Mouse (Mus musculus) colon, adult 2 months (tissue): Measurements from ENCODE around the gene Vmn1r185. TPM values are rescaled to one million over a fixed set of nuclear protein-coding genes. Genes with fewer than 3 reads are reported as not detected.

Experiments used
- polyA plus RNA-seq: library from polyadenylated mRNA; depleted of rRNA; stranded (reverse); fragments of >200 nt; gene quantifications from 2 replicates; pipeline ENCODE4 v1.2.3, GENCODE M21; 2012; rRNA removed

Gene Vmn1r185
- polyA plus RNA-seq, result not detected in 2 replicates

DNA sequence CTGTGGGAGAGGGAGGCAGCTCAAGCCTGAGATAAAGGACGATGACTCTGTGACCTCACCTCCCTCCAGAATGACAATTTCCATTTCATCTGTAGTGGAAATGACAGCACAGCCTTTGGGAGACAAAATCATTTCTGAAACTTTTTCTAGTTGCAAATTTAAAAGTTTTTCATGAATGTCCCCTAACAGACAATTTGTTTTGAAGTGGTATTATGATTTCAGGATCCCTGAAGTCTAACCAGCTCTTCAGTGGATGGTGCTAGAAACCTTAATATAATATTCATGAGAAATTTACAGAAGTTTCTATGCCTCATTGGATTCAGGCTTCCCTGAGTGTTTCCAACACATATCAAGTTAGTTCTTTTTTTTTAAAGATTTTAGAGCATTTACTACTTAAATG is at the start of gene Vmn1r185:
Gene Vmn1r185, minus strand, starts transcription at position 101 of the 400 bp plus-strand sequence.

Other genes starting within 250 kb of the Vmn1r185 start
- not detected in 2 replicates for gene Nlrp9c, start 214.8 kb downstream of the Vmn1r185 start, polyA plus RNA-seq
- not detected in 2 replicates for gene Nlrp4a, start 183.4 kb downstream of the Vmn1r185 start, polyA plus RNA-seq
- gene Nlrp9a, start 83.4 kb downstream of the Vmn1r185 start, polyA plus RNA-seq, result not detected in 2 replicates
- gene Cyp2b23, start 68.0 kb upstream of the Vmn1r185 start, polyA plus RNA-seq, result not detected in 2 replicates
- gene Cyp2b19, start 138.7 kb upstream of the Vmn1r185 start, polyA plus RNA-seq, result not detected in 2 replicates
- not detected in 2 replicates for gene Cyp2g1, start 190.4 kb upstream of the Vmn1r185 start, polyA plus RNA-seq
- not detected in 2 replicates for gene Cyp2a5, start 216.8 kb upstream of the Vmn1r185 start, polyA plus RNA-seq